Mouse (Mus musculus) liver, adult 2 months (tissue): ENCODE data around the gene St6gal1.

Source experiments
- CTCF ChIP-seq: fragments of 200-500 bp; IDR thresholded peaks from 2 replicates; pipeline ENCODE4 v1.5.1; 2011; ENCODE audit warnings: low read depth, low read length, control low read depth
- POLR2A ChIP-seq: fragments of 200-500 bp; IDR thresholded peaks from 2 replicates; pipeline ENCODE4 v1.6.1; 2011; ENCODE audit warnings: low read length, control low read depth; ENCODE audit not compliant: insufficient read depth; ENCODE audit errors: extremely low read depth

GRCm38 (mm10) chr16:23337317-23337716 lies 112.8 kb downstream of the St6gal1 start:
- TF ChIP-seq CTCF (no peak), POLR2A (no peak)
